Mouse (Mus musculus) forebrain, embryonic 12.5 days (tissue): ENCODE measurements around the gene Polrmt. TPM values are rescaled to one million over a fixed set of nuclear protein-coding genes. Genes with fewer than 3 reads are reported as not detected.

Experiments used
- ATAC-seq: fragments of 200-750 bp; cut with Nextera tagmentation; 2 replicates; pipeline ENCODE4 v1.8.0; 2017; ENCODE audit warnings: moderate TSS enrichment; ENCODE audit not compliant: low FRiP score
- H3K27ac ChIP-seq: fragments of 300-500 bp; sonication (generic); 2 replicates; pipeline ENCODE4 v1.5.1; 2016; ENCODE audit warnings: mild to moderate bottlenecking
- H3K27me3 ChIP-seq: fragments of 300-500 bp; sonication (generic); 2 replicates; pipeline ENCODE4 v1.6.1; 2016; ENCODE audit warnings: mild to moderate bottlenecking
- H3K36me3 ChIP-seq: fragments of 300-500 bp; sonication (generic); replicated peaks from 2 replicates; pipeline ENCODE4 v1.6.1; 2016; ENCODE audit warnings: mild to moderate bottlenecking
- H3K4me1 ChIP-seq: fragments of 300-500 bp; sonication (generic); 2 replicates; pipeline ENCODE4 v1.6.1; 2016
- H3K4me2 ChIP-seq: fragments of 300-500 bp; sonication (generic); 2 replicates; pipeline ENCODE4 v1.6.1; 2016; ENCODE audit warnings: mild to moderate bottlenecking, moderate library complexity
- H3K4me3 ChIP-seq: fragments of 300-500 bp; sonication (generic); replicated peaks from 2 replicates; pipeline ENCODE4 v1.5.1; 2016; ENCODE audit warnings: mild to moderate bottlenecking
- H3K9ac ChIP-seq: fragments of 300-500 bp; sonication (generic); 2 replicates; pipeline ENCODE4 v1.6.1; 2016; ENCODE audit warnings: mild to moderate bottlenecking
- H3K9me3 ChIP-seq: fragments of 300-500 bp; sonication (generic); 2 replicates; pipeline ENCODE4 v1.6.1; 2016
- WGBS: fragments of 180-500 bp; shearing (Covaris S2); methylation state at CpG from one replicate; pipeline ENCODE4 v1.1.7; 2016; 5-methylcytosine and 5-hydroxymethylcytosine counted together
- polyA plus RNA-seq: library from polyadenylated mRNA; unstranded; fragments of >200 nt; fragmentation: Nextera tagmentation; extraction: Ambion mirVana; gene quantifications from 2 replicates; pipeline ENCODE4 v1.2.1, GENCODE M21; 2016

The Polrmt gene
- 43.7 and 47.6 TPM in 2 replicates for polyA plus RNA-seq

DNA sequence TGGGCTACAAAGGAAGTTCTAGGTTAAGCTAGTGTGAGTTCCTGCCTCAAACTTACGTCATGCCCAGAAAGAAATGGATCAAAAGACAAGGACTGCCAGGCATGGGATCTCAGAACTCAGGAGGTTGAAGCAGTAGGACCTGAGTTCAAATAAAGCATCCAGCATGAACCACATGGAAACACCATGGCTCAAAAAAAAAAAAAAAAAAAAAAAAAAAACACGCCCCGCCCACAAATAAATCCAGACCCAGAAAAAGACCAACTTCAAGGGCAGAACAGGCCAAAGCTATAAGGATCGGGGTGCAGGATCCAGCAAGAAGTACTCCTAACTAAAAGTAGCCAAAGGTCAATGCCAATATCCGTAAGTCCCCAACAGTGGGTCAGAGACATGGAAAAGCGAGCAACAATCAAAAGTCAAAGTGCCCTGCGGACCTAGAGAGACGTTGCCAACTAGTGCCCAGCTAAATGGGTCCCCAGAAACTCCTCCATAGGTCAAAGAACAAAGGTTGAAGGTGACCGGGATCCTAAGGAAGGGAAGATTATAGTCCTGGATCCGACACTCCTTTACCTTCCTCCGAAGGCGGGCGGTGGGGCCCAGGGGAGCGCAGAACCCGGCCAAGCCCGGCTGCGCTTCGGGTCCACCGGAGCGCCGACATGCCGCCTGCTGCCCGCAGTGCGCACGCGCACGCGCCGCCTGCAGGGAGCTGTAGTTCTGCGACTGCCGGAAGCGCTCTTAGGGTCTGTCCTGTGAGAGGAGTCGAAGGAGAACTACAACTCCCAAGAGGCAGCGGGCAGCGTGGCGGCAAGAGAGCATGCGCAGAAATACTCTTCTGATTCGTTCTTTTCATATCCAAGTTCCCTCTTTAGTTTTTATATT lies at the start of gene Polrmt:
Polrmt (minus strand) TSS at position 684 of the 876 bp plus-strand sequence.
- H3K36me3 ChIP-seq, result peaks cover 27% of the 10 kb centered on the region
- H3K4me1 ChIP-seq, result peaks cover 10% of the 10 kb centered on the region
- H3K9ac ChIP-seq, result peak within 1 kb of the TSS; percentile 65
- peak within 1 kb of the TSS; percentile 69 for H3K4me2 ChIP-seq
- ATAC-seq, result peak; percentile 97
- H3K9me3 ChIP-seq, result no peaks in the 10 kb centered on the region
- no peak within 1 kb of the TSS for H3K27ac ChIP-seq
- peak within 1 kb of the TSS; percentile 63 for H3K4me3 ChIP-seq
- H3K27me3 ChIP-seq, result no peaks in the 10 kb centered on the region
- 4% methylated on average over 38 of the region's 38 CpGs for WGBS

DNA sequence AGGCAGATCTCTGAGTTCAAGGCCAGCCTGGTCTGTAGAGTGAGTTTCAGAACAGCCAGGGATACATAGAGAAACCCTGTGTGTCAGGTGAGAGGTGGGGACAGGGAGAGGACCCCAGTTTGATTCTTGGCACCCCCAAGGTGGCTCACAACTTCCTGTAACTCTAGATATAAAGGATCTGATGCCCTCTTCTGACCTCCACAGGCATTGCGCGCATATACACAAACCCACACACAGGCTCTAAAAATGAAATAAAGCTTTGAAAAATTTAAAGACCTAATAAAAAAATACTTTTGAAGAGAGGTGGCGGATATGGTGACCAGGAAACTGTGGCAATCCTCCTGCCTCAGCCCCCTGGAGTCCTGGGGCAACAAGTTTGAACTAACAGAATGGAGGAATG lies 49.5 kb upstream of the Polrmt start:
- peaks cover 49% of the 10 kb centered on the region for H3K4me1 ChIP-seq
- no peak overlapping the region for H3K9ac ChIP-seq
- no peaks in the 10 kb centered on the region for H3K27me3 ChIP-seq
- H3K4me3 ChIP-seq, result no peak overlapping the region
- no peak for ATAC-seq
- no peak overlapping the region for H3K4me2 ChIP-seq
- peaks cover 14% of the 10 kb centered on the region for H3K36me3 ChIP-seq
- no peak overlapping the region for H3K27ac ChIP-seq
- no peaks in the 10 kb centered on the region for H3K9me3 ChIP-seq
- WGBS, result 99% methylated on average over 3 of the region's 3 CpGs

DNA sequence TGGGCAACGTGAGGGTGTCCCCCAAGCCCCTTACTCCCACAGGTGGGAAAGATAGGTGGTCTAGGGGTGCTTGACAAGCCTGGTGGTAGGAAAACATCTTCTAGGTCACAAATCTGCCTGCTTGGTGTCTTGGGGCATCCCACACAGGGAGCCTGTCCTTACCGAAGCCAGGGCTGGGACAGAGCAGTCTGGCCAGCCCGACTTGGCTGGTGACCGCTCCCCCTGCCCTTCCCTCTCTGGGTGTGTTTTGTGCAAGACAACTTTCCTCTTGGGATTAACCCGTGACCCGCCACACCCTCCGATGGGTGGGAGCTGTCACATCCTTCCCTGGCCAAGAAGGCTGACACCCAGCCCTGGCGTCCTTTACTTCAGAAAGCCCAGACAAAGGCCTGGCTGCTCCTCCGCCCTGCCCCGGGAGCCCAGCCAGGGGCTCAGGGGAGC lies 48.1 kb upstream of the Polrmt start:
- peak overlapping the region; percentile 95 for H3K4me3 ChIP-seq
- H3K9me3 ChIP-seq, result no peaks in the 10 kb centered on the region
- 3% methylated on average over 10 of the region's 10 CpGs for WGBS
- H3K36me3 ChIP-seq, result peaks cover 4% of the 10 kb centered on the region
- H3K9ac ChIP-seq, result peak overlapping the region; percentile 98
- H3K4me2 ChIP-seq, result peak overlapping the region; percentile 86
- H3K27me3 ChIP-seq, result no peaks in the 10 kb centered on the region
- H3K4me1 ChIP-seq, result peaks cover 40% of the 10 kb centered on the region
- peak overlapping the region; percentile 90 for H3K27ac ChIP-seq
- peak; percentile 20; the same call in 1 of the 2 replicates for ATAC-seq

DNA sequence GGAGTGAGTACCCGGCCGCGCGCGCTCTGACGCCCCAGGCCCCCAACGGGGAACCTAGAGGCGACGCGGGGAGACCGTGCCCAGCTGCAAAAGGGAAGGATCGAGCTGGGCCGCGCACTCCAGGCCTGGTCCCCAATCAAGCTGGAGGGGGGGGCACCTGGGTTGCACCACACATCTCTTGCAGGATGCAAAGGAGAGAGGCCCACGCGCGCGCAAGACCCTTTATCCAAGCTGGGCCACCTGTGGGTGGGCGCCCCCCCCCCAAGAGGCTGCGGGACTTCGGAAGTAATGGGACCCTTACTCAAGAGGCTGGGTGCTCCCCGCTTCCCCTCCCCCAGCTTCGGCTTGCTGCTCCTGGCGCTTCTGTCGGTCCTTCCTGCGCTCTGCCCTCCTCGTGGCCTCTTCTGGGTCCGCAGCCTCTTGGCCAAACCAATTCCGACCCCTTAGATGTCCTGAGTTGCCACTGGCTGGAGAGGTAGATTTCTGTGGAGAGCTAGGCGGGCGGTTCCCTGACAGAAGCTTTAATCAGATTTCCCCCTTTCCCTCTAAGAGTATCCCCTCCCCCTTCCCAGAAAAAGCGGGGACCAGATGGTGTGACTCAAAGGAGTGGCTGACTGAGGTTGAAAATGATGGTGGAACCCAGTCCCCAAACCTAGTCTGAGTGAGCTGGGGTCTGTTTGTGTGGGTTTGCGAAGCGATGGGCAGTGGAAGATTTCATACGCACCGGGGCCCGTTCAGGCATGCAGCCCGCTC lies 47.5 kb upstream of the Polrmt start:
- peak overlapping the region; percentile 90 for H3K27ac ChIP-seq
- peak overlapping the region; percentile 86 for H3K4me2 ChIP-seq
- 0 out of 2 replicates have a peak, but pooled peaks cover 4% of the 10 kb centered on the region for H3K27me3 ChIP-seq
- H3K36me3 ChIP-seq, result no peaks in the 10 kb centered on the region; the same call in 1 of the 2 replicates
- H3K9me3 ChIP-seq, result no peaks in the 10 kb centered on the region
- under 1% methylated on average over 38 of the region's 38 CpGs for WGBS
- H3K4me1 ChIP-seq, result peaks cover 40% of the 10 kb centered on the region
- H3K4me3 ChIP-seq, result peak overlapping the region; percentile 95
- ATAC-seq, result peak; percentile 41
- H3K9ac ChIP-seq, result peak overlapping the region; percentile 98

DNA sequence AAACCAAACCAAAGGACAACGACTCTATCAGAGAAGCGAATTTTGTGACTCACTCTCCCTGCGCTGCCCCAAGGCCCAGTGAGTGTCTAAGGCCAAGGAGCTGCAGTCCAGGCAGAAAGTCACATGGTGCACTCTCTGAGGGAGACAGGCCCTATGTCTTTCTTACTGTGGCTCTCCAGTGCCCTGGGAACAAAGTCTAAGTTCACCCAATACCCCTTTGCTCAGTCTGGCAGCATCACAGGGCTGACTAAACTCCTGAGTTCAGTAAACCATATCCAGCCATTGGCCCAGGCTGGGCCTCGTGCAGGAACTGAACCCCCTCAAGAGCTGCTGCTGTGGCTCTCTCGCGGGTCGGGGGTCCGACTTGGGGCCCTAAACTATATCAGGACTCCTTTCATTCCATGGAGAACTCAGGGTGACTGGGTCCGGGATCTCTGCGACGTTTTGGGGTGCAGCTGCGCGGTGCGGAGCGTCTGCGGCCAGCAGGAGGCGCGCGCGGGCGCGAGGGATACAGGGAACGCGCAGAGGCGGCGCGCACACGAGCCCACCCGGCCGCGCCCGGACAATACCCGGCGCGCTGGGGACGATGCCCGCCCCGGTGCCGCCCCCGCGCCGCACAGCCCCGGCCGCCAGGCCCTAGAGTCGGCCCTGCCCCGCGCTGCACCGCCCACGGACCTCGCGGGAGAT lies 46.8 kb upstream of the Polrmt start, which contains the start of gene Palm:
Palm (plus strand) TSS at position 522 of the 687 bp plus-strand sequence.
- peak within 1 kb of the TSS; percentile 90 for H3K27ac ChIP-seq
- peak within 1 kb of the TSS; percentile 98 for H3K9ac ChIP-seq
- no peaks in the 10 kb centered on the region; the same call in 1 of the 2 replicates for H3K36me3 ChIP-seq
- H3K27me3 ChIP-seq, result 0 out of 2 replicates have a peak, but pooled peaks cover 4% of the 10 kb centered on the region
- H3K9me3 ChIP-seq, result no peaks in the 10 kb centered on the region
- ATAC-seq, result peak; percentile 81
- H3K4me2 ChIP-seq, result peak within 1 kb of the TSS; percentile 86
- peak within 1 kb of the TSS; percentile 95 for H3K4me3 ChIP-seq
- H3K4me1 ChIP-seq, result peaks cover 38% of the 10 kb centered on the region
- 6% methylated on average over 45 of the region's 51 CpGs for WGBS

DNA sequence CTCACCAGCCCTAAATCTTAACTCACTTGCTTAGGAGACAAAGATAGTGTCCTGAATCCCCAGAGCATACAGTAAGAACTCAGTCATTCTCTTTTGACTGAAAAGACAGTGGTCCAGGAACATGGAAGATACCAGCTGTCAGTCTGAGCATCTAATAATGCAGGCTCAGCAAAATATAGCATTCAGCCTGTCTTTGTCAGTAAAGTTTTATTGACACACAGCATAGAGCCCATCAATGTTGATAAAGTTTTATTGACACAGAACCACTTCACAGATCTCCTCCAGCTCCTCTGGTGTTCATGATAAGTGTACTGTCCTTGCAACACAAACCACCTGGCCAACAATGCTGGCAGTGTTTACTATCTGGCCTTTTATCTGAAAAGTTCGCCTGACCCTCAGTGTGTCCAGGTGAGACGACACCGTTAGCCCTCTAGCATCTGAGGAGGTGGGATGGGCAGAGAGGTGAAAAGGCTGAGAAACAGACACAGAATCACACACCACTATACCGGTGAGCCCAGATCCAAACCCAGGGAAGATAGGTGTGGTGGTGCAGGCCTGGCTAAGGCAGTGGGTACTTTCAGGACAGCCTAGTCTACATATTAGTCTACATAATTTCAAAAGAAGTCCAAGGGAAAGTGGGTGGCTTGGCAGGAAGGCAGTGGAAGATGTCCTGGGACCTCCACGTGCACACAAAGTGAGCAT lies 46.1 kb upstream of the Polrmt start:
- peaks cover 32% of the 10 kb centered on the region for H3K4me1 ChIP-seq
- H3K36me3 ChIP-seq, result no peaks in the 10 kb centered on the region; the same call in 1 of the 2 replicates
- no peak overlapping the region for H3K27ac ChIP-seq
- no peaks in the 10 kb centered on the region for H3K9me3 ChIP-seq
- ATAC-seq, result no peak
- H3K27me3 ChIP-seq, result 0 out of 2 replicates have a peak, but pooled peaks cover 4% of the 10 kb centered on the region
- no peak overlapping the region for H3K4me2 ChIP-seq
- no peak overlapping the region; the same call in 1 of the 2 replicates for H3K4me3 ChIP-seq
- WGBS, result 86% methylated on average over 5 of the region's 5 CpGs
- no peak overlapping the region for H3K9ac ChIP-seq

DNA sequence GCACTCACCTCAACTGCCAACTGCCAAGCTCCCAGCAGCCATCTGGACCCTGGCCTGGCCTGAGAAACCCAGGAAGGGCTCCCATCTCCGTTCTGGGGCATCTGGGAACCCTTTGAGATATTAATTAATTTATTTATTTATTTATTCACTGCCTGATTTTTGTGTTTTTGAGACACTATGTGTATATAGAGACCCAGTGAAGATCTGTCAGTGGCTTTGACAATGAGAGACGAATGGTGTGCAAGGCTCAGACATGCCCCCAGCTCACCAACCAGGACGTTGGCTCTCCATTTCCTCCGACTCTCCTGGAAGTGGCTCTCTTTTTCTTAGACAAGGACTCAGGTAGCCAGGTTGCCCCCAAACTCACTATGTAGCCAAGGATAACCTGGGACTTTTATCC lies 44.5 kb upstream of the Polrmt start, which contains the start of gene Prss57:
Prss57 (minus strand) TSS at position 101 of the 400 bp plus-strand sequence.
- Histone ChIP-seq H3K4me3 (no peak within 1 kb of the TSS), H3K9ac (no peak within 1 kb of the TSS), H3K9me3 (no peaks in the 10 kb centered on the region), H3K4me2 (no peak within 1 kb of the TSS), H3K36me3 (no peaks in the 10 kb centered on the region; the same call in 1 of the 2 replicates), H3K27ac (no peak within 1 kb of the TSS), H3K27me3 (peaks cover 4% of the 10 kb centered on the region; the same call in 1 of the 2 replicates), H3K4me1 (peaks cover 20% of the 10 kb centered on the region)
- no peak for ATAC-seq
- 87% methylated on average over 4 of the region's 4 CpGs for WGBS

DNA sequence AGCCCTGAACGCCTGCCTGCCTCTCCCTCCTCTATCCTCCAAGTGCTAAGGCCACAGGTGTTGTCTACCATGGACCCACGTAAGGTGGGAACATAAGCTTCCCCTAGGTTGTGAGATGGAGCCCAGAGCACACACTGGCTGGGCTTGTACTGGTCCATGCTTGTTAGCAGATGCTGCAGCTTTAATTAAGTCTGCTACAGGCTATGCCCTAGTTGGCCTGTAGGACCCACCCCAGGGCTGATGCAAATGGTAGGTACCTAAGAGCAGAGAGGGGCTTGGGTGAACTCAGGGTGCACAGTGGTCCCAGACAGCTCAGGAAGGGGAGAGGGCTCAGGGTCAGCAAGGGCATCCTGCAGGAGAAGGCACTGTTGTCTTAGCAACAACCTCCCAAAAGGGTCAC lies 43.2 kb upstream of the Polrmt start:
- Histone ChIP-seq H3K27ac (no peak overlapping the region), H3K9me3 (no peaks in the 10 kb centered on the region), H3K36me3 (no peaks in the 10 kb centered on the region), H3K4me3 (no peak overlapping the region), H3K4me2 (no peak overlapping the region), H3K4me1 (peaks cover 11% of the 10 kb centered on the region), H3K9ac (no peak overlapping the region), H3K27me3 (peaks cover 11% of the 10 kb centered on the region)
- 74% methylated on average over 2 of the region's 2 CpGs for WGBS
- ATAC-seq, result no peak

DNA sequence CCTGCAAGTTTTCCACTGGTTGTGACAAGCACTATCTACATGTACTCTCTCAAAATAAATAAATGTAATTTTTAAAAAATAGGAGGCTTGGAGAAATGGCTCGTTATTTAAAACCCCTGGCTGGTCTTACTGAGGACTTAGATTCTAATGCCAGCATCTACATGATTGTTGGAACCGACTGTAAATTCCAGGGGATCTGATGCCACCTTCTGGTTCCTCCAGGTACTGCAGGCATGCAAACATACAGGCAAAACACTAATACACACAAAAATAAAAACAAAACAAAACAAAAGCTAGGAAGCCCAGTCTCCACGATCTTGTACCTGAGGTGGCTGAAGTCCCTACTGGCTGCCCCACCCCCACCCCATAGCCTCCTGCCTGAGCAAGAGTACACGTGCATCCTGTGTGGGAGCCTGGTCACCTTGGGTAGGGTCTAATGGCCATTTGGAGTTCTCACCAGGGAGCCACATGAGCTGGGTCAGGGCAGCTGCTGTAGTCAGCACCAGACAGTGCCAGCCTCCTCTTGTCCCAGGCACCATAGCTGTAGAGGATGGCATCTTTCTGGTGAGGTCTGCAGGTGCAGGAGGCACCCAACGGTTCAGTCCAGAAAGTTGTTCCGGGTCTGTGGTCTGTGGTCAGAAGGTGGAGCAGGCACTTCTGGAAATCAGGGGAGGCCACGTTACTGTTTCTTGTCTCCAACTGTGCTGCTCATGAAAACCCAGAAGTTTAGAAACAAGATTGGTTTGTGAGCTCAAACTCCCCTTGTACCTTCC lies 42.2 kb upstream of the Polrmt start:
- ATAC-seq, result no peak
- no peaks in the 10 kb centered on the region for H3K36me3 ChIP-seq
- 37% methylated on average over 7 of the region's 7 CpGs for WGBS
- no peak overlapping the region for H3K4me3 ChIP-seq
- no peaks in the 10 kb centered on the region for H3K9me3 ChIP-seq
- peaks cover 16% of the 10 kb centered on the region for H3K27me3 ChIP-seq
- no peak overlapping the region for H3K27ac ChIP-seq
- no peak overlapping the region for H3K4me2 ChIP-seq
- H3K4me1 ChIP-seq, result 0 out of 2 replicates have a peak, but pooled peaks cover 4% of the 10 kb centered on the region
- no peak overlapping the region for H3K9ac ChIP-seq

DNA sequence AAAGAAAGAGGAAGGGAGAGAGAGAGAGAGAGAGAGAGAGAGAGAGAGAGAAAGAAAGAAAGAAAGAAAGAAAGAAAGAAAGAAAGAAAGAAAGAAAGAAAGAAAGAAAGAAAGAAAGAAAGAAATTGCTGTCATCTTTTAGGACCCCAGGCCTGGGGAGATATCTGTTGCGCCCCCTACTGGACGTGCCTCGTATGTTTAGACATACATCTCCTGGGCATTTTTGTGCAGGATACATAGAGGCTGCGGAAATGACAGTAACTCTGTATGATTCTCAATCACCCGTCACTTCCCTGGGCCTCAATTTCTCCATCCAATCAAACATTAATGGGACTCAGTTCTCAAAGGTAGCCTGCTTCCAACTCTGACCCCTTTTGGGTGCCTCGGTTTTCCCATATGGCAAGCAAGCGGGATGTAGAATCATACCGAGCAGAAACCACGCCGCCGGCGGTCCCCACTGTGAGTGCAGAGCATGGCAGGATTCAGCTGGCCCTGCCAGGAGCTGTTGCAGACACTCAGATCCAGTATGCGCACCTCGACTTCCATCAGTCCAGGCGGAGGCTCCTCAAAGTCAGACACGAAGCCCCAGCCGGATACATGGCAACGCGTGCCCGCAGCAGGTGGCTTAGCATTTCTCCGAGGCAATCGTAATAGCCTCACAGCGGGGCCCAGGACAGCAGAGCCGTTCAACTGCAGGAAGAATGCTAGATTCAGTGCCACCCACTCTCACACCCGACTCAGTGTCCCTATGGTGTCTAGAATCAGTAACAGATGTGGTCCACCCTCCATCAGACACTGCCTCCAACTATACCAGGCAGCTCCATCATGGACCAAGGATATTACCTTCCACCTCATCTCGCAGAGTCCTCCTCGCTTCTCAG lies 37.8 kb upstream of the Polrmt start:
- WGBS, result 36% methylated on average over 27 of the region's 27 CpGs
- Histone ChIP-seq H3K4me2 (no peak overlapping the region), H3K36me3 (no peaks in the 10 kb centered on the region), H3K9ac (no peak overlapping the region), H3K27ac (no peak overlapping the region), H3K27me3 (peaks cover 59% of the 10 kb centered on the region), H3K4me3 (no peak overlapping the region), H3K4me1 (peaks cover 16% of the 10 kb centered on the region), H3K9me3 (no peaks in the 10 kb centered on the region)
- ATAC-seq, result no peak
